Mouse (Mus musculus) embryonic facial prominence, embryonic 10.5 days (tissue): ENCODE results near the gene Acox2. TPM values are rescaled to one million over a fixed set of nuclear protein-coding genes. Genes with fewer than 3 reads are reported as not detected.

Source experiments
- DNase-seq: peaks from one replicate; pipeline ENCODE4 v3.0.0-alpha.2; 2017; ENCODE audit warnings: low spot score
- H3K27ac ChIP-seq: fragments of 300-500 bp; sonication (generic); replicated peaks from 2 replicates; pipeline ENCODE4 v1.5.1; 2016; ENCODE audit warnings: mild to moderate bottlenecking
- H3K27me3 ChIP-seq: fragments of 300-500 bp; sonication (generic); replicated peaks from 2 replicates; pipeline ENCODE4 v1.6.1; 2016; ENCODE audit warnings: low read depth, mild to moderate bottlenecking; ENCODE audit not compliant: poor library complexity, severe bottlenecking
- H3K36me3 ChIP-seq: fragments of 300-500 bp; sonication (generic); replicated peaks from 2 replicates; pipeline ENCODE4 v1.6.1; 2016; ENCODE audit warnings: mild to moderate bottlenecking, moderate library complexity
- H3K4me1 ChIP-seq: fragments of 300-500 bp; sonication (generic); 2 replicates; pipeline ENCODE4 v1.6.1; 2016
- H3K4me3 ChIP-seq: fragments of 300-500 bp; sonication (generic); 2 replicates; pipeline ENCODE4 v1.5.1; 2016; ENCODE audit warnings: mild to moderate bottlenecking, moderate library complexity
- H3K9me3 ChIP-seq: fragments of 300-500 bp; sonication (generic); 2 replicates; pipeline ENCODE4 v1.6.1; 2016; ENCODE audit warnings: mild to moderate bottlenecking
- WGBS: fragments of 180-500 bp; shearing (Covaris S2); methylation state at CpG from one replicate; pipeline ENCODE4 v1.1.7; 2016; 5-methylcytosine and 5-hydroxymethylcytosine counted together
- polyA plus RNA-seq: library from polyadenylated mRNA; unstranded; fragments of >200 nt; fragmentation: Nextera tagmentation; extraction: Ambion mirVana; gene quantifications from 2 replicates; pipeline ENCODE4 v1.2.1, GENCODE M21; 2016

The Acox2 gene
- polyA plus RNA-seq, 1 experiment from 2014 or later: not detected

DNA sequence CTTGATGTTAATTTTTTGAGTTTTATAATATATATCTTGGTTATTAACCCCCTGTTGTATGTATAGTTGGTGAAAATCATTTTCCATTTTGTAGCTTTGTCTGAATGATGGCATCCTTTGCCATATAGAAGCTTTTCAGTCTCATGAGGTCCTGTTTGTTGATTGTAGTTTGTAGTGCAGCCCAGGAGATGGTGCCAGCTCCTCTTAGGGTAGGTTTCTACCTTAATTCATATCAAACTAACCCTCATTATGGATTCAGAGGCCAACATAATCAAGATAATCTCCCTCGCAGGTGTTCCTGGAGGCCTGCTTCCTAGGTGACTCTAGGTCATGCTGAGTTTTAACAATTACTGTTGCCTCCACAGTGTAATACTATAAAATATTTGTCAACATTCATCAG lies 3.1 kb upstream of the Acox2 start:
- WGBS: 57% methylated on average over 1 of the region's 1 CpGs
- DNase-seq: no peak
- Histone ChIP-seq H3K9me3 (no peaks in the 10 kb centered on the region), H3K4me1 (peaks cover 6% of the 10 kb centered on the region; the same call in 1 of the 2 replicates), H3K27ac (no peak overlapping the region), H3K36me3 (no peaks in the 10 kb centered on the region), H3K4me3 (no peak overlapping the region), H3K27me3 (no peaks in the 10 kb centered on the region; the same call in 1 of the 2 replicates)

DNA sequence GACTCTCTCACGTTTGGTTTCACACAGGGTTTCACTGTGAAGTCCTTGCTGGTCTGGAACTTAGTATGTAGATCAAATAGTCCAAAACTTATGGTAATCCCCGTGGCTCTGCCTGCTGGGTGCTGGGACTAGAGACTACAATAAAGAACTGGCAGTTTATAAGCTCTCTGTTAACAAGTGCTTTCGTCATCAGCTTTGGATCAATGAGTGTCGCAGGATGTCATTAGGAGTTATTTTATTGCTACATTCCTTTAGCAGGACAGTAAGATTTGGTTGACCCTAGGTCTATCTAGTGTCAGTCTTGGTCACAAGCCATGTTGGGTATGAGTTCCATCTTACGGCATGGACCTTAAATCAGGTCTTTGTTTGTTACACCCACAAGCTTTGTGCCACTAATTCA lies 1.1 kb upstream of the Acox2 start:
- H3K27ac ChIP-seq: no peak overlapping the region
- no peaks in the 10 kb centered on the region for H3K36me3 ChIP-seq
- no peaks in the 10 kb centered on the region for H3K9me3 ChIP-seq
- H3K4me3 ChIP-seq: no peak overlapping the region
- peaks cover 6% of the 10 kb centered on the region; the same call in 1 of the 2 replicates for H3K4me1 ChIP-seq
- DNase-seq: no peak
- 84% methylated on average over 5 of the region's 5 CpGs for WGBS
- no peaks in the 10 kb centered on the region; the same call in 1 of the 2 replicates for H3K27me3 ChIP-seq

DNA sequence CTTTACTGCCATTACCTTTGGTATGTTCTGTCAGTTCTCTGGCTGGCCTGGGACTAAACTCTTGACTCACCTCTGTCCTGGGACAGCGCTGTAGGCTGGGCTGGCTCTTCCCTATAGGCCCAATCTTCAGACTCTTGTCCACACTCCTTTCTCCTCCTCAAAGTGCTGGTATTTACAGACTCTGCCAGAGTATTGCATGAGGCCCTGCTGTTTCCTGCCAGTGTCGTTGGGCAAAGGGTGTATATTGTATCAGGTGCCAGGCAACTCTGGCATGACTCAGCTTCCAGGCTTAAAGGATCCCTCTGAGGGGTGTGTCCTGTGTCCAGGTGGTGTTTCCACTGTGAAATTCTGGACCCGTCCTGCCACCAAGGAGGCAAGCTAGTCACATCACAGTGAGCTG lies 401 bp downstream of the Acox2 start:
- H3K9me3 ChIP-seq: no peaks in the 10 kb centered on the region
- DNase-seq: no peak
- no peaks in the 10 kb centered on the region; the same call in 1 of the 2 replicates for H3K27me3 ChIP-seq
- 75% methylated on average over 3 of the region's 3 CpGs for WGBS
- H3K4me1 ChIP-seq: peaks cover 6% of the 10 kb centered on the region; the same call in 1 of the 2 replicates
- H3K4me3 ChIP-seq: no peak overlapping the region
- no peak overlapping the region for H3K27ac ChIP-seq
- H3K36me3 ChIP-seq: no peaks in the 10 kb centered on the region

DNA sequence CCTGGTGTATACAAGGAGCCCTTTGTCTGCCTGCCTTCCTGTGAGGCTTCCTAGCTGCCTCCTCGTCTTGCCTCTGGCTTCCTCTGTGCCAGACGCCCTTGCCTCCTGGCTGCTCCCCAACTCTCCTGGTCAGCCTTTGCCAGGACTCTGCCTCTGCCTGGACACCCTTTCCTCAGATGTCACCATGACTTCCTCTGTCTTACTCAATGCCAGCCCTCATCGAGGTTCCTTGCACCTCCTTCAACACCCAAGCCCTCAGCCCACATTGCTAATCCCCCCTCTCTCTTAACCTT lies 872 bp downstream of the Acox2 start:
- WGBS: 43% methylated on average over 3 of the region's 3 CpGs

DNA sequence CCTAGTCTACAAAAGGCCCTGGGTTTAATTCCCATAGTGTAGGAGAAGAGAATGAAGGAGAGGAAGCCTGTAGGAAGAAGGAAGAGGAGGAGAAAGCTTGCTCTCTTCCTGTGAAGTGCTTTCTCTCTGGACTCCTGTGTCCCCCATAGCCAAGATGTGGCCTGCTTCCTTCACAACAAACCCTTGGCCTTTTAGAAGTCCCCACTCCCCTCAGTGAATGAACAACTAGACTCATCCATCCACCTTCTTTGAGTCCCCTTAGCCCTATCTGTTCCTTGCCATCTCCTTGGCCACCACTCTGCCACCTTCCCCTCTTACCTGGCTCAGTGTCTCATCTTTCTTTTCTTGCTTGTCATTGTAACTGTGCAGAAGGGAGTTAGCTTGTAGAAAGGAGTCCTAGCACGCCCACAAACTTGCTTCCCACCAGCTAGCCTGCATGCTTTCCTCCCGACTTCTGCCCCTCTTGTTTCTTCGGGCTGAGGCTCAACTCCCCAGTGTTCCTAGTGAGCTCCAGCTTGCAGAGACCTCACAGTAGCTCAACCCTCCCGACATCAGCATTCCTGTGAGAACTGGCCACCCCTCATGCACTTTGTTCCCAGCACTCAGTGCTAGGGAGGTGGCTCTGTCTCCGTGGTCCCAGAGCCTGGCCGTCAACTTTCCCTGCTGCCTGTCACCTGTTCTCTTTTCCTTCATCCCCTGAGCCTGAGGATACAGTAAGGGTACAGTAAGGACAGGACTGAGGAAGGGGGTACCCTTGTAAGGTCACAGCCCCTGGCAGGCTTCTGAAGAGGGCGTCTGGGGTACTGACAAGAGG lies 1.4 kb downstream of the Acox2 start:
- Histone ChIP-seq H3K27me3 (no peaks in the 10 kb centered on the region; the same call in 1 of the 2 replicates), H3K4me1 (peaks cover 8% of the 10 kb centered on the region; the same call in 1 of the 2 replicates), H3K36me3 (no peaks in the 10 kb centered on the region), H3K9me3 (no peaks in the 10 kb centered on the region), H3K4me3 (no peak overlapping the region), H3K27ac (peak overlapping the region; percentile 26; the same call in 1 of the 2 replicates)
- DNase-seq: no peak
- WGBS: 39% methylated on average over 7 of the region's 7 CpGs

More for the DNA sequence above, 872 bp downstream of the Acox2 start:
- H3K9me3 ChIP-seq: no peaks in the 10 kb centered on the region
- no peaks in the 10 kb centered on the region; the same call in 1 of the 2 replicates for H3K27me3 ChIP-seq
- H3K27ac ChIP-seq: peak overlapping the region; percentile 26; the same call in 1 of the 2 replicates
- peaks cover 6% of the 10 kb centered on the region; the same call in 1 of the 2 replicates for H3K4me1 ChIP-seq
- no peaks in the 10 kb centered on the region for H3K36me3 ChIP-seq
- DNase-seq: no peak
- no peak overlapping the region for H3K4me3 ChIP-seq

DNA sequence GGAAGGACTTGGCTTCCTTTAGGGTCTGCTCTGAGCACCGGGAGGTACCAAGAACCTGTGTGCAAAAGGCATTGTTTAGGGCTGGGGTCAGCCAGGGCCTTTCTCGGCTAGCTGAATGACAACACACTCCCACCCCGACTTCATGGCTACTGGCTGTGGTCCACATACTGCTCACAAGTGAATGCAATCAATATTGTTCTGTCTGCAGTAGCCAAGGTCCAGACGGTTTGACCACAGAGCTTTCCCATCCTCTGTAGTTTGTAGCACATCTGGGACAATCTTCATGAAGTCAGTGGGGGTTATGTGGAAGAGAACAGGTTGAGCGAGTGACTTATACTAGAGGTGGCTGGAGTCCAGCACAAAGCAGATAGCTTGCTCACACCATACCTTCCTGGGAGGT lies 2.3 kb downstream of the Acox2 start:
- WGBS: 72% methylated on average over 5 of the region's 5 CpGs

DNA sequence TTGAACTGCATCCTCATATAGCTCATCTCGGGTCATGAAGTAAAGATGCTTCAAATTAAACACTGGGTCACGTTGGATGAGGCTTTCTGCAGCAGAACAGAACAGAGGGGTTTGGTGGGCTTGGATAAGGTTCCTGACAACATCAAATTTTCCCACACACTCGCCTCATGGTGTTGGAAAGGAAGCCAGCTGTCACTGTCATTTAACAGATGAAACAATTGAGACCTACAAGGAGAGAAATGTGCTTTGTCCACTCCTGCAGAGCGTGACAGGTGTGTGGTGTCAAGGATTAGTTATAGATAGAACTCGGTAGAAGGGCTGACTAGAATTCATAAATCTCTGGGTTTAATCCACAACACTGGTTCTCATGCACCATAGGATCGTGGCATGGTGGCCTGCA lies 3.1 kb downstream of the Acox2 start:
- Histone ChIP-seq H3K4me1 (peaks cover 11% of the 10 kb centered on the region; the same call in 1 of the 2 replicates), H3K4me3 (no peak overlapping the region), H3K36me3 (no peaks in the 10 kb centered on the region), H3K27me3 (no peaks in the 10 kb centered on the region; the same call in 1 of the 2 replicates), H3K9me3 (no peaks in the 10 kb centered on the region), H3K27ac (no peak overlapping the region)
- DNase-seq: no peak
- WGBS: 81% methylated on average over 6 of the region's 6 CpGs

More for the DNA sequence above, 2.3 kb downstream of the Acox2 start:
- H3K27ac ChIP-seq: no peak overlapping the region
- no peaks in the 10 kb centered on the region for H3K9me3 ChIP-seq
- no peaks in the 10 kb centered on the region for H3K36me3 ChIP-seq
- H3K4me3 ChIP-seq: no peak overlapping the region
- DNase-seq: no peak
- no peaks in the 10 kb centered on the region; the same call in 1 of the 2 replicates for H3K27me3 ChIP-seq
- H3K4me1 ChIP-seq: peaks cover 11% of the 10 kb centered on the region; the same call in 1 of the 2 replicates

DNA sequence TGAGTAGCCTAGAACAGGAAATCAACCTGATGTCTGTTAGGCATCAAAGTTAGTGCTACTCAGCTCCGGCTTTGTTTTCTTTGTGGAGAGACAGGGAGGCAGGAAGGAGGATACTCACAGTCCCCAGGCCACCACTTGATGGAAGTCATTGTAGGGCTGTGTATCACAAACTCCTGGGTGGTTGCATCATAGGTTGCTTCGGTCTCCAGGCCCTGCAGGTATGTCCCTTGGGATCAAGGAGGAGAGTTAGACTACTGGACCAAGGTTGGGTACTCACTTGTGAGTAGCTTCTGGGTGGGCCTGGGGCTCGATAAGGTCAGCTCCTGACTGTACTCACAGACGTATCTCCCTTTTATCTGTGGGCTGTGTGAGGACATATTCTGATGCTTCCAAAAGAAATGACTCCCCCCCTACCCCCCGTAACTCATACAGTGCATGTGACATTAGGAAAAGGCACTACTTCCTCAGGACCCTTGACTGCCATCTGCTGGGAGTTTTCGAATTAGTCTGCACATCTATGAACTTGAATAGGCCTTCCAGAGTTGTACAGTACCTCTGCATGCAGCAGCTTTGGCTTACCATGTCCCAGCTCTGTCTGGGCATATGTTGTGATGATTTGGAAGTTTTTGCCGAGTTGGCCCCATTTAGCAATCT lies 4.0 kb downstream of the Acox2 start:
- 76% methylated on average over 7 of the region's 7 CpGs for WGBS
- Histone ChIP-seq H3K4me3 (no peak overlapping the region), H3K4me1 (peaks cover 15% of the 10 kb centered on the region; the same call in 1 of the 2 replicates), H3K36me3 (no peaks in the 10 kb centered on the region), H3K9me3 (no peaks in the 10 kb centered on the region), H3K27me3 (no peaks in the 10 kb centered on the region; the same call in 1 of the 2 replicates), H3K27ac (no peak overlapping the region)
- no peak for DNase-seq

DNA sequence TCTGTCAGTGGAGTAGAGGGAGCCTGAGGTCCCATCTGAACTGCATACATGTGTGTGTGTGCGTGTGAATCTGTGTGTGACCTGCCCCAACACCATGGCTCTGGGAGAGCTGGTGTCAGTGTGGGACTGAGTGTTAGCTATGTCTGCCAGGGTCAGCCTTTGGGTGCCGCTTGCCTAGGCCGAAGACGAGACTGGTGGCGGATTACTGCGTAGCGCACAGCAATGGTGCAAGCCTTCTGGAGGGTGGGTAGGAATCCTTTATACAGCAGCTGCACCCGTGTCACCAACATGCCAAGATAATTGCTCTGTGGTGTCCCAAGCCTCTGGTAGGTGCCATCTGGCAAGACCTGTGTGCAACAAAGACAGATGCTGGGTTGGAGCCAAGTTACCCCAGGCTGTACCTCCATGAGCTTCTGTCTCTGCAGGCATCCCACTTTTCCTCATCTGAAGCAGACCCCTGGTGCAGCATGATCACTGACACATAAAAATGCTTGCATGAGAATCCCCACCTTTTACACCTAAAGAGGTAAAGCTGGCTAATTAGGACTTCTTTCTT lies 7.7 kb downstream of the Acox2 start:
- no peaks in the 10 kb centered on the region for H3K36me3 ChIP-seq
- H3K27ac ChIP-seq: no peak overlapping the region
- WGBS: 93% methylated on average over 8 of the region's 8 CpGs
- H3K4me3 ChIP-seq: no peak overlapping the region
- no peaks in the 10 kb centered on the region for H3K27me3 ChIP-seq
- DNase-seq: no peak
- no peaks in the 10 kb centered on the region for H3K9me3 ChIP-seq
- peaks cover 9% of the 10 kb centered on the region; the same call in 1 of the 2 replicates for H3K4me1 ChIP-seq

DNA sequence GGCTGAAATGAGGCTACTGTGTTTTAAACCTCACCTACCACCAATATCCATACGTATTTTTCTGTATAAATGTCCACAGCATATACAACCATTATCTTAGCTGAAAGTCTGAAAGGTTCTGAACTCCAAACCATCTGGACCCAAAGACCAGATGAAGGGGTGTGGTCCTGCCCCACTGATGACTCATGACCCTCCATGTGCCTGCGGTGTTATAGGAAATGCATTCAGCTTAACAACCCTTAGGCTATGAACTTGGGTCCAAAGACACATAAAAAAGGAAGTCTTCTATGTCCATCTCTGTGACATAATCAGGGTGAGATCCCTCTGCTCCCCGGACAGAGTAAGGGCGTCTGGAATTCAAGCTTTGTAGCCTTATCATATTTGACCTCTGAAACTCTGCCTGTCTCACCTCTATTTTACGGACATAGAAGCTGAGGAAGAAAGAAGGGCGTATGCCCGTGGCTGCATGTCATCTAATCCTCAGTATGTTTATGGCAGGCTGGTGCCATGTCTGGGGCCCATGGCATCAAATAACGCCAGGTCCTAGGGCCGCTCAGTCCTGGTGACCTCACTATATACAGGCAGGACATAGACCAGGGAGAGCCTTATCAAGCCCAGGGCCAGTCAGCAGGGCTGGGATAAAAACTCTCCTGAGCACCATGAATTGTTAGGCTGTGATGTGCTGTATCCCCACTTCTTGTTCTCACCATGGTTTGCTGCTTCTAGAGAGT lies 8.8 kb downstream of the Acox2 start:
- peaks cover 9% of the 10 kb centered on the region; the same call in 1 of the 2 replicates for H3K4me1 ChIP-seq
- WGBS: 84% methylated on average over 9 of the region's 9 CpGs
- no peaks in the 10 kb centered on the region for H3K27me3 ChIP-seq
- DNase-seq: no peak
- no peak overlapping the region for H3K4me3 ChIP-seq
- no peaks in the 10 kb centered on the region for H3K9me3 ChIP-seq
- no peaks in the 10 kb centered on the region for H3K36me3 ChIP-seq
- H3K27ac ChIP-seq: no peak overlapping the region

DNA sequence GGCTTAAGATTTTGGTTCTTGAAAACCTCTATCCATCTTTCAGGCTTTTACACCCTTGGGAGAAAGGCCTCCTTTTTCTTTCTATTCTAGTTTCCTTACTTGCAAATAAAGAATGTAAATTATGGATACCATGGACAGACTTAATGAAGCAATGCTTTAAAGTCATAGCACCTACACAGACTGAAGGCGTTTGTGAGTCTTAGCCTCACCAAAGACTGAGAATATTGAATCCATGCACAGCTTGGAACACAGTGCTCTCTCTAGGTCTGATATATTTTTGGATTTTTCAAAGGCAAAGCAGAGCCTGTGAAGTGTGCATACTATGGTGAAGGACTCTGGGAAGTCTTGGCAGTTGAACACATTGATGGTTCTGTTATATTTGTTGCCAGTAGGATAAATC lies 9.9 kb downstream of the Acox2 start:
- no peak for DNase-seq
- H3K4me3 ChIP-seq: no peak overlapping the region
- WGBS: 95% methylated on average over 1 of the region's 1 CpGs
- no peaks in the 10 kb centered on the region for H3K36me3 ChIP-seq
- no peak overlapping the region for H3K27ac ChIP-seq
- H3K9me3 ChIP-seq: no peaks in the 10 kb centered on the region
- peaks cover 9% of the 10 kb centered on the region; the same call in 1 of the 2 replicates for H3K4me1 ChIP-seq
- no peaks in the 10 kb centered on the region for H3K27me3 ChIP-seq

DNA sequence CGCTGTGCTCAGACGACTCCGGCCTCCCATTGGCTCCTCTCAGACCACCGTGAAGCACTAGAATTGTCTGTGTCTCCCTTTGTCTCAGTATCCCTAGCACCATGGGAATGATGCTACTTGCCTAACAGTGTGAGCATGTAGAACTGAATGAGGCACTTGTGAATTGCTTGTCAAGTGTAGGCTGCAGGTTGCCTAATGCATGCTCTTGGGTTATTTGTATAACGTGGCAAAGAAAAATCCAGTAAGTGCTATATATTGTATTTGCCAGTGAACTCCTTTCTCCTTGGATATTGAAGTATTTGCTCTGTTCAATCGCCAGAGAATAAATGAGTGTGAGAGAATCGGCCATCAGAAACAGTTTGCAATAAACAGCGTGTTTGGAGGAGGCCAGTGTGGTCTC lies 12.3 kb downstream of the Acox2 start:
- Histone ChIP-seq H3K27ac (no peak overlapping the region), H3K4me1 (peaks cover 12% of the 10 kb centered on the region), H3K27me3 (no peaks in the 10 kb centered on the region), H3K36me3 (no peaks in the 10 kb centered on the region), H3K4me3 (no peak overlapping the region), H3K9me3 (no peaks in the 10 kb centered on the region)
- 87% methylated on average over 8 of the region's 8 CpGs for WGBS
- DNase-seq: no peak
